Mouse (Mus musculus) stomach, embryonic 14.5 days (tissue): ENCODE measurements around the gene Sdk1. TPM values are rescaled to one million over a fixed set of nuclear protein-coding genes. Genes with fewer than 3 reads are reported as not detected.

Experiments used
- polyA plus RNA-seq: library from polyadenylated mRNA; unstranded; fragments of >200 nt; fragmentation: Nextera tagmentation; extraction: Ambion mirVana; gene quantifications from 2 replicates; pipeline ENCODE4 v1.2.1, GENCODE M21; 2014

Sdk1 gene
- polyA plus RNA-seq, 1 experiment from 2014 or later = 5.6 TPM

Other genes starting within 250 kb of the Sdk1 start
- 0.29 and 0.72 TPM in 2 replicates for gene Card11, start 240.9 kb upstream of the Sdk1 start, polyA plus RNA-seq